Mouse (Mus musculus): ENCODE measurements around the gene Cactin. TPM values are rescaled to one million over a fixed set of nuclear protein-coding genes. Genes with fewer than 3 reads are reported as not detected.

Gene Cactin
- total RNA-seq, 2 experiments from 2014 or later = 11.0 to 14.5 TPM

DNA sequence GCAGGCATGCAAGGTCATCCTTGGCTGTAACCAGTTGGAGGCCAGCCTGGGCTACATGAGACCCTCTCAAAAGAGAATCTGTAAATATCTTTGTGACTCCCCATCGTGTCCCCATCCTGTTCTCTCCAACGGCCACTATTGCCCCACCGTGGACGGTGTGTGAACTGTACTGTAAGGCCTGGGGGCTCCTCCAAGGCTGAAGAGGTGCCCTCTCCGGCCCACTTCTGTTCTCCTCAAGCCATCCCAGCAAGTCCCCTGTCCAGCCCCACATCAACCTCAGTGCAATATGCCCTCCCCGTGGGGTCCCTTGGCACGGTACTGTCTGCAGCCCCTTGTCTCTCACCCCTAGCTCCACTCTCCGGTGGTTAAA lies 1.6 kb upstream of the Cactin start:
- no peak for DNase-seq

DNA sequence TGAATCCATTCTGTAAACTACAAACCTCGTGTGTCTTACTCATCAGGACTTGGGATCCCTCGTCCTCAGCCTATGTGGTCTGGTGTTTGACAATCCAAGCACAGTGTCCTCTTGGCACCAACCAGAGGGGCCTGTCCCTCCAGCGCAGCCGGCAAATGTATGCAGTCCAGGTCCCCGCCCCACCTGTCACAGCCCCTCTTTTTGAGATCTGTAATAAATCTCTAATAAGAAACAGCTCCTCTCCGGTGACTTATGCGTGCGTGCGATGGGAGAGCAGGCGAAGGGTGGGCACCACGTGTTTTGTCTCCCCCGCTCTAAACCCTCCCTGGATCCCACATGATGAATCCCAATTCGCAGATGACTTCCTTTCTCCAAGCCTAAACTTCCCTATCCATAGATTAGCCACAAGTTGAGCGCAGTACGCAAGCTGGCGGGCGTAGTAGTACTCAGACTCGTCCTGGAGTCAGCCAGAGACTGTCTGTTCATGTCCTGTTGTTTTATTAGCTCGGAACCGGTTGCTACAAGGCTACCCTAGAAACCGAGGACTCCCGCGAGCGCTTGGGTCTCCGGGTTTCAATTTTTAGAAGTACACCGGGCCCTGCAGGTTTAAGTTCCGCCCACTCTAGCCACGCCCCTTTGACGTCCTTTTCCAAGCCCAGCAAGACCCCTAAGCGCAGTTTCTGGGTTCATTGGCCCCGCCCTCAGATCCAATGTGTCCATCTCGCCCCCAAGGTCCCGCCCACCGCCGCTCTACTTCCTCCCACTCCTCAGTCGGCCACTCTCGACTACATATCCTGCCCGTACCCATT lies 958 bp upstream of the Cactin start:
- DNase-seq = peak; percentile 90

DNA sequence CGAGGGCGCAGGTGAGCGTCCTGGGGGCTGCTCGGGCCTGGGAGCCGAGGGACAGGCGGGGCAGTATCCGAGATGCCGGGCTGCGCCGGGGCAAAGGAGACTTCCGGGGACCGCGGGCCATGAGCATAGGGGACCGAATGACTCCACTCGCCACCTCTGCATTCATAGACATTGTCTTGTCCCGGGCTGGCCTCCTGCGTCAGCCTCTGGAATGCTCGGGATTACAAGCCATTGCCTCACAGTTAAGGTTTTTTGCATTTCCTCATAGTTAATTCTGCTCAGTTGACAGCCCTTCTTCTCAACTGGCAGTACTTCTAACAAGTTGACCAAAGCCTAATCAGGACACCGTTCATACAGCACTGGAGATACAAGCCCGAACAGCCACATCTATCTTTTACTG lies 533 bp downstream of the Cactin start:
- no peak for DNase-seq

DNA sequence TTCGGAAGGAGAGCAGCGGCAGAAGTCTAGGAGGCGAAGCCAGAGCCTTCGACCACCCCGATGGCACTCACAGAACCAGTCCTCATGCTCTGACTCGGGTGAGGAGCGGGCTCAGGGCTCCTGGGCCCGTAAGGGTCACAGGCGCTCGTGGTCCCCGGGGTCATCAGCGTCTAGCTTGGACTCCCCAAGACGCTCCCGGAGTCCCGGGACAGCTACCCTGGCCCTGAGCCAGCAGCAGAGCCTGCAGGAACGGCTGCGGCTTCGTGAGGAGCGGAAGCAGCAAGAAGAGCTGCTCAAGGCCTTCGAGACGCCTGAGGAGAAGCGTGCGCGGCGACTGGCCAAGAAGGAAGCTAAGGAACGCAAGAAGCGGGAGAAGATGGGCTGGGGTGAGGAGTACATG lies 1.5 kb downstream of the Cactin start:
- DNase-seq = no peak

DNA sequence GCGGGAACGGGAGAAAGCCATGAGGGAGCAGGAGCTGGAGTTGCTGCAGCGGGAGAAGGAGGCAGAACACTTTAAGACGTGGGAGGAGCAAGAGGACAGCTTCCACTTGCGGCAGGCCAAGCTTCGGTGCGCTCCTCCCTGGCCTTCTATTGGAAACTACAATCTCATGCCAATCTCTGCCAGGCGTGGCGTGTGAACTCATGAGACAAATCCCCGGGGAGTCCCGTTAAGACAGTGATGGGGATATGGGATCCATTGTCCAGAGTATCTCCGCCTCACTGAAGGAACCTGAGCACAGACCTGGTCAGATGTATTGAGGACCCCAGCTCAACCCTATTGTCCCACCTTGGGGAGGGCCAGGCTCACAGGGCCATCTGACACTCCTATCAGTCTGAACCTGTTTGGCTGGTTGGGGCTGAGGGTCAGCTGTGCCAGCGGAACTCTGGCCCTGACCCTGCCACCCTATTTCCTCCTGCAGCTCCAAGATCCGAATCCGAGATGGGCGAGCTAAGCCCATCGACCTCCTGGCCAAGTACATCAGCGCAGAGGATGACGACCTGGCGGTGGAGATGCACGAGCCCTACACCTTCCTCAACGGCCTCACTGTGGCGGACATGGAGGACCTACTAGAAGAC lies 2.4 kb downstream of the Cactin start:
- DNase-seq = no peak

DNA sequence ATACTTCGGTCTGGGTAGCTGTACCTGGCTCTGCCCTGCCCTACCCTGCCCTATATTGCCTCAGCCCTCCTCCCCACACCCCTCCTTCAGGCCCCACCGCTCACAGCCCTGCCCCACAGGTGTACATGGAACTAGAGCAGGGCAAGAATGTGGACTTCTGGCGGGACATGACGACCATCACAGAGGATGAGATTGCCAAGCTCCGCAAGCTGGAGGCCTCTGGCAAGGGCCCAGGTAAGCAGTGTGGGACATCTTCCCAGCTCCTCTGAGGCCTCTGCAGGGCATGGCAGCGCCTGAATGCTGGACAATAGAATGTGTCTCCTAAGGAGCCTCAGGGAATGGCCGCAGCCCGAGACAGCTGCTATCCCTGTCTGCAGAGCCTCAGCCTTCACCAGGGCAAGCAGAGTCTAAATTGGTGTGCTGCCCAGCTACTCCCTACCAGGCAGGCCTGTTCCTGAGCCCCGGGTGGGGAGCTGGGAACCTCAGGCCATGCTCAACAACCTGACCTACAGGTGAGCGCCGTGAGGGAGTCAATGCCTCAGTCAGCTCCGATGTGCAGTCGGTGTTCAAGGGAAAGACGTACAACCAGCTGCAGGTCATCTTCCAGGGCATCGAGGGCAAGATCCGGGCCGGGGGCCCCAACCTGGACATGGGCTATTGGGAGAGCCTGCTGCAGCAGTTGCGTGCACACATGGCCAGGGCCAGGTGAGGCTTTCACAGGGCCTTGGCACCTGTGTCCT lies 3.1 kb downstream of the Cactin start:
- DNase-seq = no peak

DNA sequence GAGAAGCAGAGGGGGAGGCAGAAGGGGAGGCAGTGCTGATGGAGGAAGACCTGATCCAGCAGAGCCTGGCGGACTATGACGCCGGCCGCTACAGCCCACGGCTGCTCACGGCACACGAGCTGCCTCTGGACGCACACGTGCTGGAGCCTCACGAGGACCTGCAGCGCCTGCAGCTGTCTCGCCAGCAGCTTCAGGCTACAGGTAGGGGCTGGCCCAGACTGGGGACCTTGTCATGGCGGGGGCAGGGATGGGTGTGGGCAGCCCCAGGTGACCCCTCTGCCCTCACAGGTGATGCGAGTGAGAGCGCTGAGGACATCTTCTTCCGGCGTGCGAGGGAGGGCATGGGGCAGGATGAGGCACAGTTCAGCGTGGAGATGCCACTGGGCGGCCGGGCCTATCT lies 4.3 kb downstream of the Cactin start:
- DNase-seq = no peak

DNA sequence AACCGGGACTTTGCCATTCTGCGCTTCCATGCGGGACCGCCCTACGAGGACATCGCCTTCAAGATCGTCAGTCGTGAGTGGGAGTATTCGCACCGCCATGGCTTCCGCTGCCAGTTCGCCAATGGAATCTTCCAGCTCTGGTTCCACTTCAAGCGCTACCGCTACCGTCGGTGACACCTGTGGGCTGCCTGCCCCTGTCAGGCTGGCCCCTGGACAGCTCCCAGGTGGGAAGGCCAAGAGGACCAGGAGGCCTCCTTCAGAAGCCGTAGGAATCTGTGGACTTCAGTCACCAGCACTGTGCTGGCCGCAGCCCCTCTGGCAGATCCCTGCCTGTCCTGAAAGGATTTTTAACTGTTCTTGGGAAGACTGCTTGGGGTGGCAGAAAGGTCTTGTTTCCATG lies 4.9 kb downstream of the Cactin start:
- no peak for DNase-seq

DNA sequence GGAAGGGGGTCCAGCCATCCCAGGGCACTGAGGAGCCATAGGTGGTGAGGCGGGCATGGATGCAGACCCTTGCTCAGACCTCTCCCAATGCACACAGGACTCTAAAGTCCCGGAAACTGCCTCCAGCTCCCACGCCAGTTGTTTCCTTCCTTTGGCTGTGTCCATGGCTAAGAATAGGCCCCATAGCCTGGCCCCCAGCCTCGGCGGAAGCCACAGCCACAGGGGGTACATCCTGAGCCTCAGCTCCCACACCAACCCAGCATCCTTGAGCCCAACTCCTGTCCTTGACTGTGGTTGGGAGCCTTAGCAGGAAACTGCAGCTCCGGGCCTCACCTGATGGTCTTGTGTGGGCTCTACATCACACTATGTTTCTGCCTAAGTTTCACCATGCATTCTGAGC lies 6.0 kb downstream of the Cactin start:
- no peak for DNase-seq

DNA sequence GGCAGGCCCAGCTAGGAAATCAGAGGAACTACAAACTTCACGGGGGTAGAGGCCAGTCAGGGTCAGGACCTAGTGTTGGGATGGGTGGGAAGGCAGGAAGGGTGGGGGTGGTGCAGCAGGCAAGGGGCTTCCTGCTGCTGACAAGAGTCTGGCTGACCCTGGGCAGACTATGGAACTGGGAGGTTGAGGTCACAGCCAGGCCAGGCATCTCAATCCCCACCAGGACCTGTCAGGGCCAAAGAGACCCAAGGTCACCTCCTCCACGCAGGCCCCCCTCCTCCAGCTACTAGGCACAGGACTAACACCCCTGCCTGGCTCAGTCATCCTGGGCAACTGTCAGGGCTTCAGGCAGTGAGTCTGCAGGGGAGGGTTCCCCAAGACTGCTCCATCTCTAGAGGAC lies 7.1 kb downstream of the Cactin start:
- no peak for DNase-seq

DNA sequence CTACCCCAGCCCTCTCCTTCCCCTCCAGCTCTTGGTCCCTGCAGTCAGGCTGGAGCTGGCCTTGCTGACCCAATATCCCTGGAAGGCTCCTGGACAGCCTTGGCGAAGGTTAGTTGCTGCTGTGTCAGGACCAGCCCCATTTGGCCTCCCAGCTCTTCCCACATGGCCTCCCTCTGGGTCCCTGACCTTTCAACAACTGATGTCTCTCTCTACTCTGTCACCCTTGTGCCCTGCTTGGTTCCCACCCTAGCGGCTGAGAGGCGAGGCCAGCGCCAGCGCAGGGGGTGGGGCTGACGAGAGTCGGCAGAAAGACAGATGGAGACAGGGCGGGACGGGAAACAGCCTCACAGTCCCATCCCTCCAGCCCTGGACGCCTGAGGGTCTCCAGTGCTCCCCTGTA lies 7.5 kb downstream of the Cactin start, which contains the start of gene Tbxa2r:
Gene Tbxa2r, plus strand, starts transcription at position 346 of the 400 bp plus-strand sequence.
- DNase-seq = peak; percentile 58

DNA sequence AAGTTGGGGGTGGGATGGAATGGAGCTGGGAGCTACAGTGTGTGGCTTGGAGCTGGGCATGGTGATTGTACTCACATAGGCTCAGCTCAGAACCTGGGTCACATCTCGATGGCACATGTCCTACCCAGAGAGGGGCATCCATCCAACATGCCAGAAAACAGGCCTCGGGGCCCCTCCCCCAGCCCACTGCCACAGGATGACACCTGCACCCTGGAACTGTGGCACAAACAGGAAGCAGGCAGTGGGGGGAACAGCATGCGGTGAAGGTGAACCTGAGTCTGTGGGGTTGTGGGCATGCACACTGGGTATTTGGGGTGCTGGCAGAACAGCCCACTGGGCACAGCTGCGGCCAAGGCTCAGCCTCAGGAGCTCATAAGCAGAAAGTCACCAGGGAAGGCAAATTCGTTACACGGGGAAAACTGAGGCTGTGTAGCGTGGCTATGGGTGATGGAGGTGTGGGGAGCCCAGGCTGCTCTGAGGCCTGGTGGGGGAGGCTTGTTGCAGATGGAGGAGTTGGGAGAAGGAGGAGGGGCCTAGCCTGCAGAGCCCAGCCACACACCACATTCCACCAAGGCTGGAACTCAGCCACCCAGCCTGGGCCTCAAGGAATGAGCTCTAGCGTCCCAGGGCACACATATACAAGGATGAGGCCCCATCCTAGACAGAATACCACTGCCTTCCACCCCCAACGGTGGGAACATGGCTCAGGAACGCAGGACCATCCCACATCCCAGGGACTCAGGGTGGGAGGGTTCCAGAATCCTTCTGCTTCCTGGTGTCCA lies 8.5 kb downstream of the Cactin start:
- DNase-seq = peak; percentile 55

DNA sequence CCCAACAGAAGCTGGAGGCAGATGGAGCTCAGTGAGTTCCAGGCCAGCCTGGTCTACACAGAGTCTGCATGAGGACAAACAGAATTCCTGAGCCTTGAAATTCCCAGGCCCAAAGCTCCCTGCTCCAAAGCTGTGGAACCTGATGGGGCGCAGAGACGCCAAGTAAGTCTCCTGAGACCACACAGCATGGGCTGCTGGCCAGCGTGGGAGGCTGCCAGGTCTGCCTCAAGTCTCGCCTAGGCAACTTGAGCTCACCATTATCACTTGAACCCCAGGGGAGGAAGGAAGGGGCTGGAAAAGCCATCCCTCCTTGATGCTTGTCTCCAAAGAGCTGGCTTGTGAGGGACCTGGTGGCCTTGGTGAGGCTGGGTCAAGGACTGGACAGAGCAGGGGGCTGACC lies 9.1 kb downstream of the Cactin start:
- no peak for DNase-seq

DNA sequence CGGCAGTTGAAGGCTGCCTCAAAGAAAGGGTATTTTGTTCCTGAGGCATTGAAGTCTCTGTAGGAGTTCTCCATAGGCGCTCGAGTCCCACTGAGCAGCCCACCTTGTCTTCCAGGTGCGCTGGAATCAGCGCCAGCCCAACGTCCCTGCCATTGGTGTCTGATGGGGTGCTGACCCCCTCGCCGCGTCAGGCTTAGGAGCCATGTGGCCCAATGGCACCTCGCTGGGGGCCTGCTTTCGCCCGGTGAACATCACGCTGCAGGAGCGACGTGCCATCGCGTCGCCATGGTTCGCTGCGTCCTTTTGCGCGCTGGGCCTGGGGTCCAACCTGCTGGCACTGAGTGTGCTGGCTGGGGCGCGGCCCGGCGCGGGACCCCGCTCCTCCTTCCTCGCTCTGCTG lies 11.4 kb downstream of the Cactin start:
- DNase-seq = no peak

DNA sequence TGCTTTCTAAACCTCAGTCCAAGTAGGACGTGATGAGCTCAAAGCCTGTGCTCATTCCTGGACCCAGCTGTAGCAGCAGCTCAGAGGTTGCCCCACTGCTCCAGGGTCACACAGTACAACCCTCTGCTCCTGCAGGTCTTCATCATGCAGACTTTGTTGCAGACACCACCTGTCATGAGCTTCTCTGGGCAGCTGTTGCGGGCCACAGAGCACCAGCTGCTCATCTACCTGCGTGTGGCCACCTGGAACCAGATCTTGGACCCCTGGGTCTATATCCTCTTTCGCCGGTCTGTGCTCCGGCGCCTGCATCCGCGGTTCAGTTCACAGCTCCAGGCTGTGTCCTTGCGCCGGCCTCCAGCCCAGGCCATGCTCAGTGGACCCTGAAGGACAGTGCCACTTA lies 13.4 kb downstream of the Cactin start:
- DNase-seq = no peak

DNA sequence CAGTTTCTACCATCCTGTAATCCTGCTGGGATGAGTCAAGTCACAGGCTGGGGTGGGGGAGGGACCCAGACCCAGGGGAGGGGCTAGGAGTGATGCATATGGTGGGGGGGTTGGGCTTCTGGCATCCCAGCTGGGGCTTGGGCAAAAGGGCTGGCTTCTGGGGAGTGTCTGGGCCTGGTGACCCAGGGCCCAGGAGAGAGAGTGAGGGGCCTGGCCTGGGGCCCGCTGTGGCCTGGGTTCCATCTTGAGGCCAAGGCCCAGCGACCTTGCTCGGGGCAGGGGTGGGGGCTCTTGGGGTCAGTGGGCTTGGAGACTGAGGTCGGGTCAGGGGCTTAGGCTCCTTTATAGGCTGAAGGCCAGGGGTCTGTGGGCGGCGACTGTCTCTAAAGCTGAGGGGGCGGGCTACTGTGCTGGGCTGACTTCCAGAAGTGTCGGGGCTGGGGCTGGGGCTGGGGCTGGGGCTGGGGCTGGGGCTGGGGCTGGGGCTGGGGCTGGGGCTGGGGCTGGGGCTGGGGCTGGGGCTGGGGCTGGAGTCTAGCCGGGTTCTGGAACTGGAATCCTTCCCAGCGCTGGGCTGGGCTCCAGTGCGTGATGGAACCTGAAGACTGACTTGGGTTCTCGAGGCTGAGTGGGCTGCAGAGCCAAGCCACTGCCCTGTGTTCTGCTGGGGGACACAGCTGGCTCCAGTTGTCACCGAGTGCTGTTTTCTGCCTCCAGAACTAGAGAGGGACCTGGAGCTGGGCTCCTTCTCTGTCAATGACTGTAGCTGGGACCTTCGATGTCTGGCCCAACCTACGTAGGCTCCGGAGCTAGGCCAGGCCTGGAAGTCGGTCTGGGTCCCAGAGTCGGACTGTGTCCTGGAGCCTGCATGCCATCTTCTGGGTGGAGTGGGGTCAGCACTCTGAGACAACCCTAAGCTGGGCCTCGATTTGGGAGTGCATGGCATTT lies 14.8 kb downstream of the Cactin start:
- peak; percentile 59 for DNase-seq

DNA sequence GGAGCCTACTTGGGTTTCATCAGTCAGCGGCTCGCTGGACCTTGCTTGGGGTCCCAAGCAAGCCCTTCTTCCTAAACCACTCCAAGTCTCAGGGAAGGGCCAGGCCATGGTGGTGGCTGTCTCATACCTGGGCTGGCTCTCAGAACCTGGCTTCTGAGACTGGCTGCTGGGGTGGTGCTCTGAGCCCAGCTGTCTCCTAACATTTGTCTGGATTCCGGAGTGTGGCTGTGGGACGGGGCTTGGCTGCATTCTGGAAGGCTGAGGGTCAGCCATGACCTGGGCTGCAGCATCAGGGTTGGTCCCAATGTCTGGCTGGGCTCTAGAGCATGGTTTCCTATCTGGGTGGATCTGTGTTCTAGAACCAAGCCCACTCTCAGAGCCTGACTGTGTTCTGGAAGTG lies 15.7 kb downstream of the Cactin start:
- DNase-seq = no peak

DNA sequence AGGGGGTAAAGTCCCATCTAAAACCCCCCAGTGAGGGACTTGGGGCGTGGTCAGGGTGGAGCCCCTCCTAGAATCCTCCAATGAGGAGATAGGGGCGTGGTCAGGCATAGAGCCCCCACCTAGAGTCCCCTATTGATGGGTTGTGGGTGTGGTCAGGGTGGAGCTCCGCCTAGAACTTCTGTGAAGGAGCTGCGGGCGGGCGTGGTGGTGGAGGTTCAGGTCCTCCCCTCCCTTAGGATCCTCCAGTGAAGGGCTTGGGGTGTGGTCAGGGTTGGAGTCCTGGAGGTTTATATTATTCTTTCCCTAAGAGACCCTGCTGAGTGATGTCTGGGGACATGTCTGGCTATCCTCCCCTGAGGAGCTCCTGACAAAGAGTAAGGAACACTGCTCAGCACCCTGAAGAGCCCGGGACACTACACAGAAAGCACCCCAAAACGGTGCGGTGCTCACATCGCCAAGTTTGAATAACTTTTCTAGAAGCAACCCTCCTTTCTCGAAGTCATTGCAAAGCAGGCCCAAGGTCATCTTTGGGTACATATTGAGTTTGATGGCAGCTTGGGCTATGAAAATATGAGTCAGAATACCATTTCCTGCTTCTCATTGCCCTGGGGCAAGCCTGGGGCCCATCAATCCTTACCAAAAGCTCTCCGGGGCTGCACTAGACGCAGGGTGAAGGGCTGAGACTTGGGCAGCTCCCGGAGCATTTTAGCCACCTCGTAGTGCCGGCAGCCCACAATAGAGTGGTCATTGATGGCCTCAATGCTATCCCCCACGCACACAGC lies 19.8 kb downstream of the Cactin start:
- no peak for DNase-seq

DNA sequence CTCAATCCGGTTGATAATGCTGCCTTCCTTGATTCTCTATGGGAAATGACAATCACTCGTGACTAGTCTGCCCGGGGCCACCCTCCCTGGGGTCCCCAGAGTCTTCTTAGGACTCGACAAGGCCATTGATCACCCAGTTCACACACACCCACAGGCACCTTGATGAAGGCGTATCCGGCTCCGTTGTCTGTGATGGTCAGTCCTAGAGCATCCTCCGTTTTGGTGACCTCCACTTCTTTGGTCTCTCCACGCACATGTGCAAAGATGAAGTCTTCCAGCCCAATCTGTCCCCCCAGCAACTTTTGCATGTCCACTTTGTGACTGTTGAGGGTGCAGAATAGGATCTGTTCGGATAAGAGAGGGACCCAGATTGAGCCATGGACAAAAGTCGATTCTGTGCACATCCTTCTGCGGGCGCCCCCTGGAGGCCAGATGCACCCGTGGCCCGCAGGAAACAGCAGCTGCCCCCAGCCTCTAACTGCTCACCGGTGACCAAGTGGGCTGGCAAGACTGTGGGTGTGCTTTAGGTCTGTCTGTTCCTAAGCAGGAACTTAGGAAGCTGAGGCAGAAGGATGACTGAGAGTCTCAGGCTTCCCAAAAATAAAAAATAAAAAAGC lies 20.5 kb downstream of the Cactin start:
- DNase-seq = peak; percentile 84

Measured in gastrocnemius, postnatal 10 days (tissue).